Mouse (Mus musculus) midbrain, embryonic 16.5 days (tissue): ENCODE results near the gene Olfr228. TPM values are rescaled to one million over a fixed set of nuclear protein-coding genes. Genes with fewer than 3 reads are reported as not detected.
A peak's percentile ranks its signal among the peaks of the same experiment; 100 is the strongest.
"Not testable (repeated sequence)": the region's sequence is repeated elsewhere in the genome, so short reads cannot be mapped to it uniquely, and the experiment has no call there.

Experiments used
- ATAC-seq: fragments of 200-750 bp; cut with Nextera tagmentation; 2 replicates; pipeline ENCODE4 v1.8.0; 2017; ENCODE audit warnings: moderate TSS enrichment
- H3K27ac ChIP-seq: fragments of 300-500 bp; sonication (generic); 2 replicates; pipeline ENCODE4 v1.5.1; 2014; ENCODE audit warnings: mild to moderate bottlenecking, low read length, mixed read lengths
- H3K27me3 ChIP-seq: fragments of 300-500 bp; sonication (generic); 2 replicates; pipeline ENCODE4 v1.6.1; 2014; ENCODE audit warnings: low read depth, low read length, mixed read lengths; ENCODE audit not compliant: control insufficient read depth, insufficient read depth
- H3K36me3 ChIP-seq: fragments of 300-500 bp; sonication (generic); 2 replicates; pipeline ENCODE4 v1.6.1; 2014; ENCODE audit warnings: mild to moderate bottlenecking, low read length, moderate library complexity, mixed read lengths; ENCODE audit not compliant: control insufficient read depth, insufficient read depth
- H3K4me1 ChIP-seq: fragments of 300-500 bp; sonication (generic); 2 replicates; pipeline ENCODE4 v1.6.1; 2014; ENCODE audit warnings: mild to moderate bottlenecking, low read length, mixed read lengths; ENCODE audit not compliant: control insufficient read depth, insufficient read depth
- H3K4me2 ChIP-seq: fragments of 300-500 bp; sonication (generic); 2 replicates; pipeline ENCODE4 v1.6.1; 2014; ENCODE audit warnings: mild to moderate bottlenecking, low read length, mixed read lengths
- H3K4me3 ChIP-seq: fragments of 300-500 bp; sonication (generic); 2 replicates; pipeline ENCODE4 v1.5.1; 2014; ENCODE audit warnings: low read depth, mild to moderate bottlenecking, low read length, moderate library complexity, mixed read lengths
- H3K9ac ChIP-seq: fragments of 300-500 bp; sonication (generic); 2 replicates; pipeline ENCODE4 v1.6.1; 2014; ENCODE audit warnings: low read depth, low read length, mixed read lengths
- H3K9me3 ChIP-seq: fragments of 300-500 bp; sonication (generic); replicated peaks from 2 replicates; pipeline ENCODE4 v1.6.1; 2014; ENCODE audit warnings: mild to moderate bottlenecking, low read length, mixed read lengths; ENCODE audit not compliant: control insufficient read depth, poor library complexity, severe bottlenecking
- WGBS: fragments of 180-500 bp; shearing (Covaris S2); extraction: QIAGEN DNeasy Blood & Tissue Kit; methylation state at CpG from one replicate; pipeline ENCODE4 v1.1.7; 2014; 5-methylcytosine and 5-hydroxymethylcytosine counted together
- polyA plus RNA-seq: library from polyadenylated mRNA; unstranded; fragments of >200 nt; fragmentation: Nextera tagmentation; extraction: Ambion mirVana; gene quantifications from 2 replicates; pipeline ENCODE4 v1.2.1, GENCODE M21; 2015

The Olfr228 gene
- not detected in 2 replicates for polyA plus RNA-seq

- Histone ChIP-seq H3K4me1 (no peaks in the 10 kb centered on the region), H3K27me3 (no peaks in the 10 kb centered on the region), H3K9ac (no peak within 1 kb of the TSS), H3K36me3 (no peaks in the 10 kb centered on the region), H3K4me3 (no peak within 1 kb of the TSS), H3K4me2 (no peak within 1 kb of the TSS), H3K9me3 (no peaks in the 10 kb centered on the region), H3K27ac (no peak within 1 kb of the TSS)
- whole genome bisulfite sequencing = 49% methylated on average over 1 of the region's 1 CpGs
- no peak for ATAC-seq
Measured at GRCm38 (mm10) chr2:86487286-86487685, at the start of gene Olfr228. Gene Olfr228 (minus strand): TSS chr2:86487386.

GRCm38 (mm10) chr2:86530991-86531390 is 43.8 kb upstream of the Olfr228 start:
- no peaks in the 10 kb centered on the region for H3K9me3 ChIP-seq

GRCm38 (mm10) chr2:86508161-86508560 is 21.0 kb upstream of the Olfr228 start, which contains the start of gene Olfr1076:
Gene Olfr1076 (plus strand): TSS chr2:86508461.
- no peaks in the 10 kb centered on the region for H3K9me3 ChIP-seq
- H3K4me3 ChIP-seq = no peak within 1 kb of the TSS
- no peak within 1 kb of the TSS for H3K4me2 ChIP-seq
- no peak within 1 kb of the TSS for H3K9ac ChIP-seq
- no peaks in the 10 kb centered on the region for H3K36me3 ChIP-seq
- H3K4me1 ChIP-seq = no peaks in the 10 kb centered on the region
- no peak for ATAC-seq
- H3K27me3 ChIP-seq = no peaks in the 10 kb centered on the region
- no peak within 1 kb of the TSS for H3K27ac ChIP-seq
- WGBS = 93% methylated on average over 1 of the region's 1 CpGs

More at GRCm38 (mm10) chr2:86530991-86531390, 43.8 kb upstream of the Olfr228 start:
- H3K36me3 ChIP-seq = no peaks in the 10 kb centered on the region
- H3K9ac ChIP-seq = no peak overlapping the region
- no peaks in the 10 kb centered on the region for H3K27me3 ChIP-seq
- 62% methylated on average over 1 of the region's 1 CpGs for WGBS
- H3K4me3 ChIP-seq = no peak overlapping the region
- ATAC-seq = no peak
- H3K4me1 ChIP-seq = no peaks in the 10 kb centered on the region
- no peak overlapping the region for H3K27ac ChIP-seq
- H3K4me2 ChIP-seq = no peak overlapping the region

- WGBS = 38% methylated on average over 10 of the region's 10 CpGs
- H3K36me3 ChIP-seq = no peaks in the 10 kb centered on the region
- no peak for ATAC-seq
- H3K4me3 ChIP-seq = no peak overlapping the region
- H3K9ac ChIP-seq = no peak overlapping the region
- no peaks in the 10 kb centered on the region for H3K27me3 ChIP-seq
- H3K4me2 ChIP-seq = peak overlapping the region; percentile 26; the same call in 1 of the 2 replicates
- H3K9me3 ChIP-seq = no peaks in the 10 kb centered on the region
- H3K27ac ChIP-seq = no peak overlapping the region
- no peaks in the 10 kb centered on the region for H3K4me1 ChIP-seq
Measured at GRCm38 (mm10) chr2:86464442-86465109, 22.6 kb downstream of the Olfr228 start.

- ATAC-seq = no peak
- H3K27me3 ChIP-seq = no peaks in the 10 kb centered on the region
- no peak overlapping the region for H3K4me2 ChIP-seq
- no peaks in the 10 kb centered on the region for H3K36me3 ChIP-seq
- H3K4me3 ChIP-seq = no peak overlapping the region
- WGBS = 74% methylated on average over 1 of the region's 1 CpGs
- H3K27ac ChIP-seq = no peak overlapping the region
- H3K4me1 ChIP-seq = no peaks in the 10 kb centered on the region
- H3K9me3 ChIP-seq = no peaks in the 10 kb centered on the region
- no peak overlapping the region for H3K9ac ChIP-seq
Measured at GRCm38 (mm10) chr2:86460434-86460833, 26.8 kb downstream of the Olfr228 start.

- H3K9ac ChIP-seq = no peak within 1 kb of the TSS
- WGBS = 87% methylated on average over 1 of the region's 1 CpGs
- no peak within 1 kb of the TSS for H3K4me3 ChIP-seq
- H3K36me3 ChIP-seq = no peaks in the 10 kb centered on the region
- H3K27ac ChIP-seq = no peak within 1 kb of the TSS
- no peaks in the 10 kb centered on the region for H3K27me3 ChIP-seq
- no peaks in the 10 kb centered on the region for H3K4me1 ChIP-seq
- H3K9me3 ChIP-seq = no peaks in the 10 kb centered on the region
- H3K4me2 ChIP-seq = no peak within 1 kb of the TSS
- ATAC-seq = no peak
Measured at GRCm38 (mm10) chr2:86456169-86456568, 31.0 kb downstream of the Olfr228 start, which contains the start of gene Olfr1066. Gene Olfr1066 (minus strand): TSS chr2:86456269.

- no CpG with 5 or more reads among the region's 1 CpGs for WGBS
- not testable (repeated sequence) for H3K9ac ChIP-seq, H3K27ac ChIP-seq, H3K4me2 ChIP-seq, H3K36me3 ChIP-seq, H3K4me1 ChIP-seq, ATAC-seq, H3K4me3 ChIP-seq, H3K9me3 ChIP-seq, H3K27me3 ChIP-seq
Measured at GRCm38 (mm10) chr2:86450491-86450890, 36.7 kb downstream of the Olfr228 start, which contains the start of gene Olfr1065. Gene Olfr1065 (minus strand): TSS chr2:86450591.

GRCm38 (mm10) chr2:86442101-86442500 is 45.1 kb downstream of the Olfr228 start:
- not testable (repeated sequence) for H3K36me3 ChIP-seq, H3K4me2 ChIP-seq, H3K4me3 ChIP-seq, H3K9ac ChIP-seq, H3K27me3 ChIP-seq, H3K27ac ChIP-seq, H3K9me3 ChIP-seq, H3K4me1 ChIP-seq, ATAC-seq
- 32% methylated on average over 1 of the region's 1 CpGs for WGBS
